Mouse (Mus musculus): ENCODE results near the gene Gldn. TPM values are rescaled to one million over a fixed set of nuclear protein-coding genes. Genes with fewer than 3 reads are reported as not detected.

Gldn gene
- polyA plus RNA-seq (2016; fragmentation: Nextera tagmentation; extraction: Ambion mirVana), result 0.07 and 0.20 TPM in 2 replicates

GRCm38 (mm10) chr9:54286331-54286987 lies at the start of gene Gldn:
Gldn (plus strand) TSS chr9:54286486.
- WGBS, result 3% methylated on average over 61 of the region's 61 CpGs
- Histone ChIP-seq H3K4me3 (peak within 1 kb of the TSS; percentile 60), H3K4me1 (replicated peaks) (peaks cover 17% of the 10 kb centered on the region), H3K27ac (peak within 1 kb of the TSS; percentile 80), H3K9me3 (no peaks in the 10 kb centered on the region), H3K36me3 (no peaks in the 10 kb centered on the region), H3K27me3 (ENCODE audit: insufficient read depth, poor library complexity, severe bottlenecking) (peaks cover 33% of the 10 kb centered on the region)
- DNase-seq (ENCODE audit: low spot score), result peak; percentile 55

GRCm38 (mm10) chr9:54244869-54245665 lies 41.2 kb upstream of the Gldn start:
- peak overlapping the region; percentile 53; the same call in 1 of the 2 replicates for H3K27ac ChIP-seq
- H3K27me3 ChIP-seq (ENCODE audit: insufficient read depth, poor library complexity, severe bottlenecking), result no peaks in the 10 kb centered on the region

GRCm38 (mm10) chr9:54264754-54265153 lies 21.5 kb upstream of the Gldn start:
- Histone ChIP-seq H3K4me1 (replicated peaks) (0 out of 2 replicates have a peak, but pooled peaks cover 4% of the 10 kb centered on the region), H3K27me3 (ENCODE audit: insufficient read depth, poor library complexity, severe bottlenecking) (no peaks in the 10 kb centered on the region), H3K27ac (no peak overlapping the region), H3K4me3 (no peak overlapping the region), H3K36me3 (no peaks in the 10 kb centered on the region), H3K9me3 (no peaks in the 10 kb centered on the region)
- 68% methylated on average over 4 of the region's 4 CpGs for WGBS
- no peak for DNase-seq (ENCODE audit: low spot score)

More at GRCm38 (mm10) chr9:54244869-54245665, 41.2 kb upstream of the Gldn start:
- DNase-seq (ENCODE audit: low spot score), result no peak
- Histone ChIP-seq H3K36me3 (no peaks in the 10 kb centered on the region), H3K4me3 (no peak overlapping the region), H3K4me1 (replicated peaks) (peaks cover 14% of the 10 kb centered on the region; the same call in 1 of the 2 replicates), H3K9me3 (no peaks in the 10 kb centered on the region)
- WGBS, result 76% methylated on average over 3 of the region's 3 CpGs

- no peak within 1 kb of the TSS for H3K4me3 ChIP-seq
- no peaks in the 10 kb centered on the region for H3K27me3 ChIP-seq (ENCODE audit: insufficient read depth, poor library complexity, severe bottlenecking)
- no peaks in the 10 kb centered on the region for H3K9me3 ChIP-seq
- no peaks in the 10 kb centered on the region for H3K36me3 ChIP-seq
- no peak within 1 kb of the TSS for H3K27ac ChIP-seq
- WGBS, result 85% methylated on average over 7 of the region's 7 CpGs
- 0 out of 2 replicates have a peak, but pooled peaks cover 4% of the 10 kb centered on the region for H3K4me1 ChIP-seq (replicated peaks)
- no peak for DNase-seq (ENCODE audit: low spot score)
Measured at GRCm38 (mm10) chr9:54268010-54268409, 18.3 kb upstream of the Gldn start, which contains the start of gene Cyp19a1. Cyp19a1 (minus strand) TSS chr9:54268110.

GRCm38 (mm10) chr9:54269987-54270386 lies 16.3 kb upstream of the Gldn start:
- Histone ChIP-seq H3K4me1 (replicated peaks) (no peaks in the 10 kb centered on the region), H3K36me3 (no peaks in the 10 kb centered on the region), H3K4me3 (no peak overlapping the region), H3K9me3 (no peaks in the 10 kb centered on the region), H3K27ac (no peak overlapping the region), H3K27me3 (ENCODE audit: insufficient read depth, poor library complexity, severe bottlenecking) (no peaks in the 10 kb centered on the region)
- no peak for DNase-seq (ENCODE audit: low spot score)
- 82% methylated on average over 6 of the region's 6 CpGs for WGBS

- H3K27me3 ChIP-seq (ENCODE audit: insufficient read depth, poor library complexity, severe bottlenecking), result no peaks in the 10 kb centered on the region
- no peak overlapping the region for H3K4me3 ChIP-seq
- DNase-seq (ENCODE audit: low spot score), result peak; percentile 22
- no peaks in the 10 kb centered on the region for H3K36me3 ChIP-seq
- H3K4me1 ChIP-seq (replicated peaks), result no peaks in the 10 kb centered on the region
- H3K27ac ChIP-seq, result no peak overlapping the region
- 53% methylated on average over 5 of the region's 5 CpGs for WGBS
- H3K9me3 ChIP-seq, result no peaks in the 10 kb centered on the region
Measured at GRCm38 (mm10) chr9:54270889-54271288, 15.4 kb upstream of the Gldn start.

GRCm38 (mm10) chr9:54275283-54275682 lies 11.0 kb upstream of the Gldn start:
- Histone ChIP-seq H3K36me3 (no peaks in the 10 kb centered on the region), H3K9me3 (no peaks in the 10 kb centered on the region), H3K4me3 (no peak overlapping the region), H3K27me3 (ENCODE audit: insufficient read depth, poor library complexity, severe bottlenecking) (no peaks in the 10 kb centered on the region), H3K27ac (no peak overlapping the region), H3K4me1 (replicated peaks) (no peaks in the 10 kb centered on the region)
- DNase-seq (ENCODE audit: low spot score), result no peak
- WGBS, result 92% methylated on average over 4 of the region's 4 CpGs

GRCm38 (mm10) chr9:54279046-54279589 lies 7.2 kb upstream of the Gldn start:
- Histone ChIP-seq H3K27ac (no peak overlapping the region), H3K4me3 (no peak overlapping the region), H3K27me3 (ENCODE audit: insufficient read depth, poor library complexity, severe bottlenecking) (no peaks in the 10 kb centered on the region; the same call in 1 of the 2 replicates), H3K4me1 (replicated peaks) (no peaks in the 10 kb centered on the region), H3K9me3 (no peaks in the 10 kb centered on the region), H3K36me3 (no peaks in the 10 kb centered on the region)
- WGBS, result 87% methylated on average over 12 of the region's 12 CpGs
- DNase-seq (ENCODE audit: low spot score), result no peak

GRCm38 (mm10) chr9:54287804-54288203 lies 1.5 kb downstream of the Gldn start:
- no peak overlapping the region for H3K4me3 ChIP-seq
- no peaks in the 10 kb centered on the region for H3K9me3 ChIP-seq
- H3K4me1 ChIP-seq (replicated peaks), result peaks cover 17% of the 10 kb centered on the region
- no peaks in the 10 kb centered on the region for H3K36me3 ChIP-seq
- H3K27ac ChIP-seq, result no peak overlapping the region
- 52% methylated on average over 5 of the region's 5 CpGs for WGBS
- no peak for DNase-seq (ENCODE audit: low spot score)
- H3K27me3 ChIP-seq (ENCODE audit: insufficient read depth, poor library complexity, severe bottlenecking), result peaks cover 33% of the 10 kb centered on the region

- H3K4me3 ChIP-seq, result no peak overlapping the region
- DNase-seq (ENCODE audit: low spot score), result no peak
- H3K4me1 ChIP-seq (replicated peaks), result peaks cover 5% of the 10 kb centered on the region; the same call in 1 of the 2 replicates
- H3K36me3 ChIP-seq, result no peaks in the 10 kb centered on the region
- H3K27me3 ChIP-seq (ENCODE audit: insufficient read depth, poor library complexity, severe bottlenecking), result no peaks in the 10 kb centered on the region
- H3K27ac ChIP-seq, result no peak overlapping the region
- 89% methylated on average over 3 of the region's 3 CpGs for WGBS
- no peaks in the 10 kb centered on the region for H3K9me3 ChIP-seq
Measured at GRCm38 (mm10) chr9:54299389-54299788, 13.1 kb downstream of the Gldn start.

- H3K4me3 ChIP-seq, result no peak overlapping the region
- H3K4me1 ChIP-seq (replicated peaks), result peaks cover 5% of the 10 kb centered on the region; the same call in 1 of the 2 replicates
- no peaks in the 10 kb centered on the region for H3K36me3 ChIP-seq
- no peak overlapping the region for H3K27ac ChIP-seq
- DNase-seq (ENCODE audit: low spot score), result no peak
- no peaks in the 10 kb centered on the region for H3K27me3 ChIP-seq (ENCODE audit: insufficient read depth, poor library complexity, severe bottlenecking)
- no peaks in the 10 kb centered on the region for H3K9me3 ChIP-seq
Measured at GRCm38 (mm10) chr9:54299792-54300191, 13.5 kb downstream of the Gldn start.

- Histone ChIP-seq H3K4me1 (replicated peaks) (peaks cover 6% of the 10 kb centered on the region; the same call in 1 of the 2 replicates), H3K27me3 (ENCODE audit: insufficient read depth, poor library complexity, severe bottlenecking) (no peaks in the 10 kb centered on the region), H3K4me3 (no peak overlapping the region), H3K27ac (no peak overlapping the region), H3K36me3 (no peaks in the 10 kb centered on the region), H3K9me3 (no peaks in the 10 kb centered on the region)
- WGBS, result 84% methylated on average over 4 of the region's 4 CpGs
- DNase-seq (ENCODE audit: low spot score), result no peak
Measured at GRCm38 (mm10) chr9:54301255-54301654, 15.0 kb downstream of the Gldn start.

GRCm38 (mm10) chr9:54308209-54308608 lies 21.9 kb downstream of the Gldn start:
- H3K9me3 ChIP-seq, result no peaks in the 10 kb centered on the region
- H3K36me3 ChIP-seq, result no peaks in the 10 kb centered on the region
- no peaks in the 10 kb centered on the region for H3K27me3 ChIP-seq (ENCODE audit: insufficient read depth, poor library complexity, severe bottlenecking)
- no peak overlapping the region for H3K4me3 ChIP-seq
- DNase-seq (ENCODE audit: low spot score), result no peak
- WGBS, result 48% methylated on average over 1 of the region's 1 CpGs
- H3K4me1 ChIP-seq (replicated peaks), result peaks cover 16% of the 10 kb centered on the region
- H3K27ac ChIP-seq, result no peak overlapping the region
